Mouse (Mus musculus) liver, postnatal 0 days (tissue): ENCODE measurements around the gene Ggnbp2. TPM values are rescaled to one million over a fixed set of nuclear protein-coding genes. Genes with fewer than 3 reads are reported as not detected.

Source experiments
- ATAC-seq: fragments of 200-750 bp; cut with Nextera tagmentation; 2 replicates; pipeline ENCODE4 v1.8.0; 2017; ENCODE audit warnings: mild to moderate bottlenecking, moderate library complexity
- DNase-seq: peaks from one replicate; pipeline ENCODE4 v3.0.0-alpha.2; 2016
- H3K27ac ChIP-seq: fragments of 300-500 bp; sonication (generic); 2 replicates; pipeline ENCODE4 v1.5.1; 2014; ENCODE audit warnings: antibody characterized with exemption, moderate library complexity, mild to moderate bottlenecking, low read depth
- H3K27me3 ChIP-seq: fragments of 300-500 bp; sonication (generic); 2 replicates; pipeline ENCODE4 v1.6.1; 2014; ENCODE audit warnings: low read length, control low read depth, mixed read lengths; ENCODE audit not compliant: insufficient read depth
- H3K36me3 ChIP-seq: fragments of 300-500 bp; sonication (generic); replicated peaks from 2 replicates; pipeline ENCODE4 v1.6.1; 2014; ENCODE audit warnings: mild to moderate bottlenecking, control low read depth, low read length, moderate library complexity, mixed read lengths; ENCODE audit not compliant: insufficient read depth
- H3K4me1 ChIP-seq: fragments of 300-500 bp; sonication (generic); 2 replicates; pipeline ENCODE4 v1.6.1; 2014; ENCODE audit warnings: antibody characterized with exemption, mild to moderate bottlenecking, control low read depth; ENCODE audit not compliant: insufficient read depth
- H3K4me2 ChIP-seq: fragments of 300-500 bp; sonication (generic); 2 replicates; pipeline ENCODE4 v1.6.1; 2014; ENCODE audit warnings: low read depth, mild to moderate bottlenecking, low read length, moderate library complexity, mixed read lengths
- H3K4me3 ChIP-seq: fragments of 300-500 bp; sonication (generic); 2 replicates; pipeline ENCODE4 v1.5.1; 2014; ENCODE audit warnings: low read depth, low read length
- H3K9ac ChIP-seq: fragments of 300-500 bp; sonication (generic); replicated peaks from 2 replicates; pipeline ENCODE4 v1.6.1; 2014; ENCODE audit warnings: mild to moderate bottlenecking, moderate library complexity
- H3K9me3 ChIP-seq: fragments of 300-500 bp; sonication (generic); 2 replicates; pipeline ENCODE4 v1.6.1; 2016; ENCODE audit warnings: mild to moderate bottlenecking, control low read depth, low read length, mixed read lengths
- CTCF ChIP-seq: sonication (generic); IDR thresholded peaks from 2 replicates; pipeline ENCODE4 v1.5.1; 2016; ENCODE audit warnings: antibody characterized with exemption, low read depth
- EP300 ChIP-seq: IDR thresholded peaks from 2 replicates; pipeline ENCODE4 v1.6.1; 2016; ENCODE audit warnings: antibody characterized with exemption, low read depth, mild to moderate bottlenecking
- WGBS: fragments of 180-500 bp; shearing (Covaris S2); extraction: QIAGEN DNeasy Blood & Tissue Kit; methylation state at CpG from one replicate; pipeline ENCODE4 v1.1.7; 2014; ENCODE audit not compliant: insufficient replicate concordance; 5-methylcytosine and 5-hydroxymethylcytosine counted together
- polyA plus RNA-seq: library from polyadenylated mRNA; unstranded; fragments of >200 nt; fragmentation: Nextera tagmentation; extraction: Ambion mirVana; gene quantifications from 2 replicates; pipeline ENCODE4 v1.2.1, GENCODE M21; 2015

Gene Ggnbp2
- polyA plus RNA-seq, 1 experiment from 2014 or later, result 44.7 TPM

DNA sequence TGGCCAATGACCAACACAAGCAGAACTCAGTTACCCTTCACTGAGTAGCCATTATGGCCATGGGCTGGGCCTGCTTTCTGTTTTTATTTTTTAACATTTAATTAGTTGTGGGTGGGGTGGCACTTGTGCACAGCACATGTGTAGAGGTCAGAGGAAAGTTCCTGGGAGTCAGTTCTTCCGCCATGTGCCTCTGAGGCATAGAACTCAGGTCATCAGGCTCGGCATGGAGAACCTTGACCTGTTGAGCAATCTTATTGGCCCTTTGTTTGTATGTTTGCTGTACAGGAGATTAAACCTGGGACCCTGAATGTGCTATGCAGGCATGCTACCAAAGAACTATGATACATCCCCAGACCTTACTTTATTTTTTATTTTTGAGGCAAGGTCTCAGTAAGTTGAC is 18.9 kb upstream of the Ggnbp2 start:
- Histone ChIP-seq H3K4me1 (no peaks in the 10 kb centered on the region), H3K27ac (no peak overlapping the region), H3K9ac (no peak overlapping the region), H3K27me3 (no peaks in the 10 kb centered on the region), H3K4me2 (no peak overlapping the region), H3K4me3 (no peak overlapping the region), H3K9me3 (no peaks in the 10 kb centered on the region), H3K36me3 (peaks cover 24% of the 10 kb centered on the region)
- TF ChIP-seq EP300, result no peak
- no peak for TF ChIP-seq CTCF
- DNase-seq (no peak), ATAC-seq (peak; percentile 44; the same call in 1 of the 2 replicates)
- WGBS, result 73% methylated on average over 2 of the region's 2 CpGs

- H3K36me3 ChIP-seq, result peaks cover 28% of the 10 kb centered on the region
- no peaks in the 10 kb centered on the region for H3K4me1 ChIP-seq
- H3K9me3 ChIP-seq, result no peaks in the 10 kb centered on the region
- H3K4me2 ChIP-seq, result no peak overlapping the region
- no peak for ATAC-seq
- TF ChIP-seq CTCF (no peak), EP300 (no peak)
- H3K27me3 ChIP-seq, result no peaks in the 10 kb centered on the region
- H3K9ac ChIP-seq, result no peak overlapping the region
- H3K4me3 ChIP-seq, result no peak overlapping the region
- 95% methylated on average over 8 of the region's 8 CpGs for WGBS
- H3K27ac ChIP-seq, result no peak overlapping the region
- DNase-seq, result no peak
These were observed 17.4 kb upstream of the Ggnbp2 start for GRCm38 (mm10) chr11:84888025-84888424.

- Histone ChIP-seq H3K4me1 (no peaks in the 10 kb centered on the region), H3K4me3 (no peak overlapping the region), H3K9ac (no peak overlapping the region), H3K36me3 (peaks cover 27% of the 10 kb centered on the region), H3K27ac (no peak overlapping the region), H3K27me3 (no peaks in the 10 kb centered on the region), H3K4me2 (no peak overlapping the region), H3K9me3 (no peaks in the 10 kb centered on the region)
- no peak for TF ChIP-seq EP300
- no peak for TF ChIP-seq CTCF
- WGBS, result 89% methylated on average over 11 of the region's 11 CpGs
- ATAC-seq (no peak), DNase-seq (no peak)
These were observed 16.3 kb upstream of the Ggnbp2 start for GRCm38 (mm10) chr11:84886767-84887511.

DNA sequence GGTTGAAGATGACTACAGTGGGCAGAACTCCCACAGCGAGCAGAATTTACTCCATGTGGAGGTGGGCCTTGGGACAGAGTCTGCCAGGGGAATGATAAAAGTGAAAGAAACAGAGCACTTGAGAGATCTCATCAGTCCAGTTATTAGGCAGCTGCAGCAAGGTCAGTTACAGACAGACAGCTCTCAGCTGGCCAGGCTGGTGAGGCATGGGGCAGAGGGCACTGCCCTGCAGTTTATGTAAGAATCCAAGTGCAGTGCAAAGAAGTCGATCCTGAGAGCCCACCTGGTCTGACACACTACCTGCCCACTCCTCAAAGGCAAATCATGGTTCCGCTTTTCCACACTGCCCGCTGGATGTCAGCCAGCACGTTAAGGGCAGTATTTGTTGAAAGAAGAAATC is 15.6 kb upstream of the Ggnbp2 start:
- WGBS, result 86% methylated on average over 5 of the region's 5 CpGs
- no peak overlapping the region for H3K9ac ChIP-seq
- no peaks in the 10 kb centered on the region for H3K27me3 ChIP-seq
- no peak overlapping the region for H3K4me2 ChIP-seq
- no peaks in the 10 kb centered on the region for H3K9me3 ChIP-seq
- ATAC-seq, result no peak
- no peak for DNase-seq
- no peak overlapping the region for H3K4me3 ChIP-seq
- H3K36me3 ChIP-seq, result peaks cover 23% of the 10 kb centered on the region
- no peak overlapping the region for H3K27ac ChIP-seq
- peaks cover 2% of the 10 kb centered on the region; the same call in 1 of the 2 replicates for H3K4me1 ChIP-seq
- no peak for TF ChIP-seq CTCF
- no peak for TF ChIP-seq EP300

DNA sequence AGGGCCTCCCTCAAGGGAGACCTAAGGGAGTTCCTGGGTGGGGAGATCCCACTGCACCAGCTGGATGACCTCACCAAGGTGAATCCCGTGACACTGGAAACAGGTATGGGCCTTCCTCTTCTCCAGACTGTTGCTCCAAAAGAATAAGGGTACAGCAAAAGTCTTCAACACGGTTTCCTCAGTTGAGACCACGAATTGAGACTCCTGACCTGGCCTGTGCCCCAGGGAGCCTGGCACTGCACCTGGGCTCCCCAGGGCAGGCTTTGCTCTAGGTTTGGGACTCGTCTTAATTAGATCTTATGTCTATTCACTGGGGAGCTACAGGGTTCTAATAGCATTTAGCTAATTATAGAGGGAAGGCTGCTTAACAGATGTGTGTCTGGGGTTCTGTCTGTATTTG is 14.6 kb upstream of the Ggnbp2 start:
- Histone ChIP-seq H3K4me2 (no peak overlapping the region), H3K4me3 (no peak overlapping the region), H3K9me3 (no peaks in the 10 kb centered on the region), H3K4me1 (peaks cover 8% of the 10 kb centered on the region; the same call in 1 of the 2 replicates), H3K27me3 (no peaks in the 10 kb centered on the region), H3K27ac (no peak overlapping the region), H3K36me3 (peaks cover 23% of the 10 kb centered on the region), H3K9ac (no peak overlapping the region)
- no peak for DNase-seq
- TF ChIP-seq CTCF, result no peak
- no peak for TF ChIP-seq EP300
- 78% methylated on average over 4 of the region's 4 CpGs for WGBS
- no peak for ATAC-seq

GRCm38 (mm10) chr11:84882346-84882745 is 11.7 kb upstream of the Ggnbp2 start:
- TF ChIP-seq CTCF, result no peak
- H3K4me3 ChIP-seq, result no peak overlapping the region
- DNase-seq (no peak), ATAC-seq (no peak)
- H3K9me3 ChIP-seq, result no peaks in the 10 kb centered on the region
- H3K27ac ChIP-seq, result no peak overlapping the region
- 86% methylated on average over 7 of the region's 7 CpGs for WGBS
- H3K27me3 ChIP-seq, result no peaks in the 10 kb centered on the region
- H3K4me2 ChIP-seq, result no peak overlapping the region
- H3K4me1 ChIP-seq, result peaks cover 16% of the 10 kb centered on the region
- H3K9ac ChIP-seq, result no peak overlapping the region
- H3K36me3 ChIP-seq, result peaks cover 20% of the 10 kb centered on the region

DNA sequence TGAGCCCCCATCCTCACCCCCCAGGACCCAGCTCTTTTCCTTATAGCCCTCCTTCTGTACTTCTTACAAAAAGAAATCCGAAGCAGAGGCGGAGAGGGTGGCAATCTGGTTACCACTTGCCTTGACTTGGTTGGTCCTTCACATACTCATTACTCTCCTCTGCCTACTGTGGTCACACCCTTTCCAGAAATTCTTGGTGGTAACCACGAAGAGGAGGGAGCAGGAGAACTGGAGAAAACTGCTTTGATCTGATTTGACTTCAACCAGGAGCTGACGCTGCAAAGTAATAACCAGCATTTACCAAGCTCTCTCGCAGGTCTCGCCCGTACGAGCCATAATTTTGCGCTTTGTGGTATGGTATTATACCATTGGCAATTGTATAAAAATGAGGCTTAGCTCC is 10.4 kb upstream of the Ggnbp2 start:
- 57% methylated on average over 9 of the region's 9 CpGs for WGBS
- TF ChIP-seq CTCF (no peak), EP300 (no peak)
- Histone ChIP-seq H3K27ac (0 out of 2 replicates have a peak overlapping the region, but pooled peaks have one; percentile 93), H3K9me3 (no peaks in the 10 kb centered on the region), H3K4me1 (peaks cover 16% of the 10 kb centered on the region), H3K9ac (peak overlapping the region; percentile 94), H3K27me3 (no peaks in the 10 kb centered on the region), H3K4me2 (peak overlapping the region; percentile 100), H3K36me3 (peaks cover 12% of the 10 kb centered on the region), H3K4me3 (peak overlapping the region; percentile 95)
- ATAC-seq (no peak), DNase-seq (no peak)
